Mouse (Mus musculus): Measurements from ENCODE around the gene Ubac1. TPM values are rescaled to one million over a fixed set of nuclear protein-coding genes. Genes with fewer than 3 reads are reported as not detected.

Gene Ubac1
- total RNA-seq, 2 experiments from 2014 or later, result 60.3 to 62.4 TPM

- no peak for DNase-seq
These were observed 1.1 kb upstream of the Ubac1 start for GRCm38 (mm10) chr2:26022626-26023025.

DNA sequence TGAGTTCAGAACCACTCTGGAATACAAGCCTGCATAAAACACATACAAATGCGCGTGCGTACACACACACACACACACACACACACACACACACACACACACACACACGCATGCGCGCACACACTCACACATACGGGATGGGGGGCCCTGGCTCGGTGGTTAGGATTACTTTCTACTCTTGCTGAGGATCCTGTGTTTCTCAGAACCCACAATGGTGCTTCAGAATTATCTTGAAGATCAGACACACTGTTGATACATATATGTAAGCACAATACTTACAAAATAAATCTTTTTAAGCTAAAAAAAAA, 665 bp upstream of the Ubac1 start:
- DNase-seq, result no peak

DNA sequence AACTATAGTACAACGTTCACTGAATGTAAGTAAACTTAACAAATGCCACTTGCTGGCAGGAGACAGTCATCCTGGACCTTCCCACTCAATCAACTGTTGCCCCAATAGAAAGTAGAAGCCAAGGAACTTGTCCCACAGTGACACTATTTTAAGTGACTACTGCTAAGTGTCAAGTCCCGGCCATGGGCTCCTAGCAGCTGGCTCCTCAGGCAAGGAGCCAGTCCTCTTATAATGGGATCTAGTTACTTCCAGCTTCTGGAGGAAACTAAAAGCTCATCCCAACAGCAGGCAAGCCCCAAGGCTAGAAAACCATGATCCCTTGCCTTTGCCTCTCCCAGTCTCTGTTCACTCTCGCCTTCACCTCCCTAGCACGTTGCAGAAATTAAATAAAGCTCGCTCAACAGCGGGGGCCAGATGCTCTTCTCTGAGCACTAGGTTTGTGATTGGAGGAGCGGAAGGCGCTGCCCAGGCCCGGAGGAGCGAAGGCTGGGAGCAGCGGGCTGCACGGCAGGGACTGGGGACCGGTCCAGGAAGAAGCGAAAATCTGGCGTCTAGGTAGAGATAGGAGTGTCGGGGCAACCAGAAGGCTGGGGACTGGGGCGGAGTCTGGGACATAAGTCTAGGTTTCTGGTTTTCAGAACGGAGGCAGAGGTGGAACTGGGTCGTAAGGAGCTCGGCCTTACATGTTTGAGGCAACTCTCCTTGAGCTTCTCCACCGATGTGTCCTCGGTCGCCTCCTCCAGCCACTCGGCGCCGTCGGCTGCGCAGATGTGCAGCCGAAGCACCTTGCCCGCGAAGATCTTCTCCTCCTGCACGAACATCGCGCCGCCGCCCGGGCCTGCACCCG, 610 bp downstream of the Ubac1 start:
- peak; percentile 67 for DNase-seq

- no peak for DNase-seq
These were observed 1.6 kb downstream of the Ubac1 start for GRCm38 (mm10) chr2:26019923-26020322.

DNA sequence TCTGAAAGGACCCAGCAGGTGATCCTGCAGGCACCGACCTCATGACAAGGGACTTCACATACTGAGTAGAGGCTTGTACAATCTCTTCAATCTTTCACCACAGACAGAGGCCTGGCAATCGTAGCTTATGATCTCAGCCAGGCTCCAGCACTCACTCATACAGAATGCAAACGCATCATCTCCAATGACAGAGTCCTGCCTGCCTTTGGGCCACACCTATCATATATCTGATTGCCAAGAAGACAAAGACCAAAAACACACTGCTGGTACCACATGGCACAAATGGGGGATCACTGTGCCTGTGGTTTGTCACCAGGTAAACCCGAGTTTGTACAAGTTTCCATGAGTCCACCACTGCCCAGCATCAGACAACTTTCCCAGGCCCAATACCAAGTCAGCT, 4.2 kb downstream of the Ubac1 start:
- no peak for DNase-seq

DNA sequence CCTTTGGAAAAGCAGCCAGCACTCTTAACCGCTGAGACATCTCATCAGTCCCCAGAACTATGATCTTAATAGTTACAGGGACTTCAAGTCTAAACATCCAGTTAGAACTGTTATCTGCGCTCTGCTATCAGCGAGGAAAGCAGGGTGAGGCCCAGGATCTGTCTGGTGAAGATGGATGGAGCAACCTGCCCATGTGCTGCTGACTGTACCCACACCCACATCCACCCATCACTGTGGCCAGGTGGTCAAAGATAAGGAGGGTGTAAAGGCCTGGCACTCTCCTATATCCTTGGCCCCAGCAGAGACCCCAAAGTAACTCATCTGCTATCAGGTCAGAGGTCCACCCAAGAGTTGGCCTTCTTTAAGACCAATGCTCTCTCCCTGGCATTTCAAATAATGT, 7.9 kb downstream of the Ubac1 start:
- no peak for DNase-seq

- DNase-seq, result no peak
These were observed 10.1 kb downstream of the Ubac1 start for GRCm38 (mm10) chr2:26011420-26011819.

GRCm38 (mm10) chr2:26002001-26002400, 19.5 kb downstream of the Ubac1 start:
- peak; percentile 47 for DNase-seq

- no peak for DNase-seq
These were observed 20.4 kb downstream of the Ubac1 start for GRCm38 (mm10) chr2:26001136-26001535.

DNA sequence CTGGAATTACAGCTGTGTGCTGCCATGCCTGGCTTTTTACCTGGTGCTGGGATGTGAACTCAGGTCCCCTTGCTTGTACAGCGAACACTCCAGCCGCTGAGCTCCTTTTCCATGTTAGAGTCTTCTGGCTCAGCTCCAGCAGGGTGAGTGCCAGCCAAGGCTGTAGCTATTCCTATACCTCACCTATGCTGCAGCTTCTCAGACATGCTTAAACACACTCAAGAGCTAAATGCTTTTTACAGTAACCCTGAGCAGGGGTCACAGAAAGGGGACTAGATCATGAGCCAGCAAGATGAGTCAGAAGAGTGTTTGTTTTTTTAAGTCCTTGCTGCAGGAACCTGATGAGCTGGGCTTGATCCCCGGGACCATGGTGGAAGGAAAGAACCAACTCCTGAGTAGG, 23.8 kb downstream of the Ubac1 start:
- no peak for DNase-seq

DNA sequence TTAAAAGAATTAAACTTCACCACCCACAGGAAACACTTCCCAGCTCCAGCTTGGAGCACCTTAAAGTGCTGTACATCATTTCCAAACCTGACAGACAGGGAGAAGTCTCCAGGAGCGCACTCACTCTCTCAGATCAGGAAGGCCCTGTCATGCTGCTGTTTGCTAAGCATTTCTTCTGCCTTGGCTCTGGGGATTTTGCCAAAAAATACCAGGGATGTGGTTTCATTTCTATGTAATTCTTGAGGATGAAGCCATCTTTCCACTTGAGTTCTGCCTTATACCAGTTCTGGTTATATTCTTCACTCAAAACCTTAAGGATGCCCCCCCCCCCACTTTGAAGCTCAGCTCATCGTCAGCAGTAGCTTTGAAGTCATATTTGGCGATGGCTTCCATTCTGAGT, 26.8 kb downstream of the Ubac1 start:
- no peak for DNase-seq

DNA sequence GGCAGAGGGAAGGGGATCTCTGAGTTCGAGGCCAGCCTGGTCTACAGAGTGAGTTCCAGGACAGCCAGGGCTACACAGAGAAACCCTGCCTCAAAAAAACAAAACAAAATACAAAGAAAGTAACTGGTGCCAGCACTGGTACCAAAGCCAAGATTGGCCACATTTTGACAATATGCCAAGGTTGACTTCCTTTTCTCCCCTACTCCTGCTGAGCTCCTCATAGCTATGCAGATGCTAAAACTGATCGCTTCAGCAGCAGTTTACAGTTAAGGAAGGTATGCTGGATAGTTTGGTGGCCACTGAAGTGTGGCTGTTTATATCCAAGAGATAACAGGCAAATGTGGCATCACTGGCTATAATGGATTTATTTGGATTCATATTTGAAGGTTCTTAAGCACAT, 29.3 kb downstream of the Ubac1 start:
- no peak for DNase-seq

- DNase-seq, result no peak
These were observed 31.9 kb downstream of the Ubac1 start for GRCm38 (mm10) chr2:25989651-25990050.

DNA sequence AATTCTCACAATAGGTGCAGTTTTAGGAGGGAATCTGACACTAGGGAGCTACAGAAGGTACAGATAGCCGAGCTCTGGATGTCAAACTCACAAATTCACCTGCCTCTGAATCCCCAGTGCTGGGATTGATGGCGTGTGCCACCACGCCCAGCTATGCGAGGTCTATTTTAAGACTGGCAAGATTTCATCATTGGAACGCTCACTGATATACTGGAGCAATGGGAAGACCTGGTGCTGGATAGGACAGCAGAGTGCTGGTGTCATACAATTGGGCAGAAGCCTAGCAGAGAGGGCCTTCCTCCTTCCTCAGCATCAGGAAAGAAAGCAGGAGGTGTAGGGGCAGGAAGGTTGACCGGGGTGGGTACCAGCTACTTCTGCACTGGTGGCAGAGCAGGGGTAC, 33.7 kb downstream of the Ubac1 start:
- no peak for DNase-seq

DNA sequence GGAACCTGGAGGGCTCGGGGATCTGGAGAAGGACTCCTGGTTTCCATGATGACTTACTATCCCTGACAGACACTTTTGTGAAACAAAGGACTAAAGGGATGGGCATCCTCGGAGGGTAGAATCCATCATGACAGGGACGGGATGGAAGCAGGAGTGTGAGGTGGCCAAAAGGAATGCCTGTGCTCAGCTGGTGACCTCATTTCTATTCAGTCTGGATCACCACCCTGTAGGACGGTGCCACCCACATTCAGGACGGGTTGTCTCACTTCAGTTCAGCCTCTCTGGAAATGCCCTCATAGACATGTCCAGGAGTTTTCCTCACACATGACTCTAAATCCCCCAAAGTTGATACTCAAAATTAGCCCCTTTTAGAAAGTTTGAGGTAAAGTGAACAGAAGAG, 34.9 kb downstream of the Ubac1 start:
- no peak for DNase-seq

- peak; percentile 99 for DNase-seq
These were observed 38.2 kb downstream of the Ubac1 start, which contains the start of gene Camsap1 for GRCm38 (mm10) chr2:25983159-25983907. TSS of gene Camsap1 (minus strand) at chr2:25983282.

GRCm38 (mm10) chr2:25982426-25983091, 39.0 kb downstream of the Ubac1 start:
- DNase-seq, result peak; percentile 55

DNA sequence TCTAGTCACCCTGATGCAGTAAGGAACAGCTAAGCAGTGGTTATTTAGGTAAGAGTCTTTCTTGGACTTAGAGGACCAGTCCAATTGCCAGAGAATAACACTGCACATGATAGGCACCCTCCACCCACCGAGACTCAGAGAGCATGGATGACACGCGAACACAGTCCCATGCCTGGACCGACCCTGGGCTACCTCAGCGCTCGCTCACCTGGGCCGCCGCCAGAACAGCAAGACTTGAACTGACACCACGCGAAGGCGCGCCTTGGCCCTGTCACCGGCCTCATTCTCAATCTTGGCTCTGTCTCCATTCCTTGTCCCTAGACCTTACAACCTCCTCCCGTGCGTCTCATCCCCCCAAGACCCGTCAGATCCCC, 39.5 kb downstream of the Ubac1 start:
- DNase-seq, result peak; percentile 63

GRCm38 (mm10) chr2:25978997-25979396, 42.5 kb downstream of the Ubac1 start:
- no peak for DNase-seq

DNA sequence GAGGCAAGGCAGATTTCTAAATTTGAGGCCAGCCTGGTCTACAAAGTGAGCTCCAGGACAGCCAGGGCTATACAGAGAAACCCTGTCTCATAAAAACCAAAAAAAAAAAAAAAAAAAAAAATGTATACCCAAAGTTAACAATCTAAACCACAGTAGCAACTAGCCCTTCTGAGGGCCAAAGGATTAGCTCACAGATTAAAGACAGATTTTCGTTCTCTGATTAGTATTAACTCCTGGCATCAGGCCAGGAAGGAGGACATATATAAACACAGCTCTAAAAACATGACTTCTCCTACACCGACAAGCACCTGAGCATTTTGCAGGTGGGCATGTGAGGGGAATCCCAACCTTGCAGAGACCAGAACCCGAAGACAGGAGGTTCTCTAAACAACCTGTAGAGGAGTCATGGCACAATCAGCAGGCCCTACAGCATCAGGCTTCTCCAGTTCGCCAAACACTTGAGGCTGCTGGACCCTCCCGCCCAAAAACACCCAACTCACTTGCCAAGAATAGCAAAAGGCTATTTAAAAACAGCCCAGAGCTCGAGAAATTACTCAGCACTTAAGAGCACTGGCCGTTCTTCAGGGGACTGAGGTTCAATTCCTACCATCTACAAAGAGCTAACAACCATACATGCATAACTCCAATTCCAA, 43.8 kb downstream of the Ubac1 start:
- peak; percentile 16 for DNase-seq

DNA sequence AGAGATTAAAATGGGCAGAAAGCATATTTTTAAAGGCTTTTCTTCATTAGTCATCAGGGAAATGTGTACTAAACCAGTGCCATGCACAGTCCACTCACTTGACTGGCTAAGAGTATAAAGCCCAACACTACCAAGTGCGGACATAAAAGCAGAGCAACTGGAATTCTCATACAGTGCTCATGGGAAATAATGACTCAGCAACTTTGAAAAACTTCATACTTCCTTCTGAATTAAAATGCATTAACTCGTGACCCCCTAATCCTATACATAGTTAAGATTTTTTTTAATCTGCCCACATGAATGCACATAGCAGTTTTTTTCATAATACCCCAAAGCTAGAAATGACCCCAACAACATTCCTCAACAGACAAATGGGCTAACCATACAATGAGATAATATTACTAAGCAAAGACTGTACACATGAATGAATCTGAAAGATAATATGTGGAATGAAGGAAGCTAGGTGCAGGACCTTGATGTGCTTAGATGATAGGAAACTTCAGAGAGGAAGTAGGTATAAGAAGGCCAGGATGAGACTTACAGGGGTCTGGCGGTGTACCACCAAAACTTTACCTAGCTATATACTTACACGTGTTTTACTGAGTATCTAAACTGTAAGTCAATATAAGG, 46.3 kb downstream of the Ubac1 start:
- DNase-seq, result no peak

DNA sequence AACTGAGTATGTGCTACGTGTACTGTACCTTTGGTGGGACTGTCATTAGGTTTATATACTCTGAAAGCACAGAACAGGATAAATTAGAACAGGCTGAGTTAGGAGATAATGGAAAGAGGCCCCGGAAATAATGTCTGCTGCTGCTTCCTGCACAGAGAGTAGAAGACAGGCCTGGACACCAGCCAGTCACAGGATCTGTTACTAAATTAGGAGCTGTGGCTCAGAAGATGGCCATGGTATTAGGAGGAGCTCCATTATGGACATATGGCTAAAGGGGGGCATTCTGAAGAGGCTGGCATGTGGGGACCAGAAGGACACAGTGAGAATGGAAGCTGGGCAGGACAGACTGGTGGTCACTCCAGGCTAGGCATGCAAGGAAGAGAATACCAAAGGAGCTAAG, 51.1 kb downstream of the Ubac1 start:
- peak; percentile 68 for DNase-seq

All from heart, postnatal 4 days (tissue).